Mouse (Mus musculus) kidney, postnatal 10 days (tissue): ENCODE data around the gene Ppt1.

Experiments
- DNase-seq: peaks from one replicate; pipeline ENCODE4 v3.0.0; 2021; ENCODE audit warnings: mixed read lengths

Ppt1 gene

GRCm38 (mm10) chr4:122870741-122871140 is 34.7 kb downstream of the Ppt1 start:
- no peak for DNase-seq

GRCm38 (mm10) chr4:122871269-122871668 is 35.2 kb downstream of the Ppt1 start:
- DNase-seq: no peak

GRCm38 (mm10) chr4:122871989-122872388 is 35.9 kb downstream of the Ppt1 start:
- DNase-seq: no peak

GRCm38 (mm10) chr4:122873003-122873402 is 37.0 kb downstream of the Ppt1 start:
- DNase-seq: no peak

- DNase-seq: no peak
Measured at GRCm38 (mm10) chr4:122873512-122873911, 37.5 kb downstream of the Ppt1 start.

- no peak for DNase-seq
Measured at GRCm38 (mm10) chr4:122878333-122879070, 42.5 kb downstream of the Ppt1 start.

GRCm38 (mm10) chr4:122882544-122882943 is 46.5 kb downstream of the Ppt1 start:
- DNase-seq: no peak

GRCm38 (mm10) chr4:122883294-122883693 is 47.3 kb downstream of the Ppt1 start:
- DNase-seq: no peak

GRCm38 (mm10) chr4:122884051-122884450 is 48.0 kb downstream of the Ppt1 start:
- DNase-seq: no peak

- peak; percentile 28 for DNase-seq
Measured at GRCm38 (mm10) chr4:122884481-122885340, 48.7 kb downstream of the Ppt1 start.

- DNase-seq: peak; percentile 98
Measured at GRCm38 (mm10) chr4:122885768-122886578, 49.9 kb downstream of the Ppt1 start, which contains the start of gene Cap1. Cap1 (minus strand) TSS chr4:122886056.

GRCm38 (mm10) chr4:122886579-122887254 is 50.7 kb downstream of the Ppt1 start:
- DNase-seq: no peak

GRCm38 (mm10) chr4:122887336-122887735 is 51.3 kb downstream of the Ppt1 start:
- no peak for DNase-seq

- DNase-seq: peak; percentile 78
Measured at GRCm38 (mm10) chr4:122890881-122891481, 54.9 kb downstream of the Ppt1 start.

- no peak for DNase-seq
Measured at GRCm38 (mm10) chr4:122891597-122891996, 55.6 kb downstream of the Ppt1 start.

GRCm38 (mm10) chr4:122892157-122892556 is 56.1 kb downstream of the Ppt1 start:
- DNase-seq: no peak

GRCm38 (mm10) chr4:122897750-122898149 is 61.7 kb downstream of the Ppt1 start:
- DNase-seq: no peak

GRCm38 (mm10) chr4:122898313-122898712 is 62.3 kb downstream of the Ppt1 start:
- DNase-seq: peak; percentile 84

- peak; percentile 58 for DNase-seq
Measured at GRCm38 (mm10) chr4:122902156-122902555, 66.1 kb downstream of the Ppt1 start.

GRCm38 (mm10) chr4:122903709-122904108 is 67.7 kb downstream of the Ppt1 start:
- no peak for DNase-seq

- DNase-seq: no peak
Measured at GRCm38 (mm10) chr4:122905359-122905758, 69.3 kb downstream of the Ppt1 start.
